Mouse (Mus musculus): ENCODE measurements around the gene Gm8251. TPM values are rescaled to one million over a fixed set of nuclear protein-coding genes. Genes with fewer than 3 reads are reported as not detected.

Gene Gm8251
- total RNA-seq, 2 experiments from 2014 or later, result 1.3 to 2.6 TPM

Other genes starting within 250 kb of the Gm8251 start
- gene Uxs1, start 234.1 kb downstream of the Gm8251 start, total RNA-seq (2015; ENCODE audit: low replicate concordance), result 2.9 and 6.9 TPM in 2 replicates
- gene Uxs1, start 234.1 kb downstream of the Gm8251 start, total RNA-seq (2017; ENCODE audit: low replicate concordance), result 4.9 and 9.4 TPM in 2 replicates
- 31.8 and 41.3 TPM in 2 replicates for gene Tpp2, start 128.3 kb downstream of the Gm8251 start, total RNA-seq (2015; ENCODE audit: low replicate concordance)
- gene Tpp2, start 128.3 kb downstream of the Gm8251 start, total RNA-seq (2017; ENCODE audit: low replicate concordance), result 26.9 and 33.2 TPM in 2 replicates
- gene Mettl21c, start 41.9 kb downstream of the Gm8251 start, total RNA-seq (2015; ENCODE audit: low replicate concordance), result not detected in 2 replicates
- gene Mettl21c, start 41.9 kb downstream of the Gm8251 start, total RNA-seq (2017; ENCODE audit: low replicate concordance), result 0.14 TPM in 1 of 2 replicates, not detected in the other
- gene Tex30, start 40.5 kb upstream of the Gm8251 start, total RNA-seq (2015; ENCODE audit: low replicate concordance), result 15.7 and 32.3 TPM in 2 replicates
- 12.8 and 21.7 TPM in 2 replicates for gene Tex30, start 40.5 kb upstream of the Gm8251 start, total RNA-seq (2017; ENCODE audit: low replicate concordance)
- 3.7 and 4.6 TPM in 2 replicates for gene Kdelc1, start 56.9 kb upstream of the Gm8251 start, total RNA-seq (2015; ENCODE audit: low replicate concordance)
- 2.5 and 3.5 TPM in 2 replicates for gene Kdelc1, start 56.9 kb upstream of the Gm8251 start, total RNA-seq (2017; ENCODE audit: low replicate concordance)
- gene Bivm, start 57.0 kb upstream of the Gm8251 start, total RNA-seq (2015; ENCODE audit: low replicate concordance), result 3.1 and 4.0 TPM in 2 replicates
- gene Bivm, start 57.0 kb upstream of the Gm8251 start, total RNA-seq (2017; ENCODE audit: low replicate concordance), result 0.56 and 0.94 TPM in 2 replicates
- gene Ercc5, start 85.8 kb upstream of the Gm8251 start, total RNA-seq (2015; ENCODE audit: low replicate concordance), result 1.9 and 2.7 TPM in 2 replicates
- 2.5 and 6.0 TPM in 2 replicates for gene Ercc5, start 85.8 kb upstream of the Gm8251 start, total RNA-seq (2017; ENCODE audit: low replicate concordance)
- gene Mettl21e, start 157.0 kb upstream of the Gm8251 start, total RNA-seq (2015; ENCODE audit: low replicate concordance), result not detected in 2 replicates
- not detected in 2 replicates for gene Mettl21e, start 157.0 kb upstream of the Gm8251 start, total RNA-seq (2017; ENCODE audit: low replicate concordance)

Measured in erythroblast, adult 5-6 weeks (primary cell).